Mouse (Mus musculus): ENCODE measurements at regions not wholly inside any gene's neighbourhood (a gene's known extent, or its start where the extent isn't known, plus 50 kb on each side); places are given as distances from the start of the nearest gene placed in this dataset.

DNA sequence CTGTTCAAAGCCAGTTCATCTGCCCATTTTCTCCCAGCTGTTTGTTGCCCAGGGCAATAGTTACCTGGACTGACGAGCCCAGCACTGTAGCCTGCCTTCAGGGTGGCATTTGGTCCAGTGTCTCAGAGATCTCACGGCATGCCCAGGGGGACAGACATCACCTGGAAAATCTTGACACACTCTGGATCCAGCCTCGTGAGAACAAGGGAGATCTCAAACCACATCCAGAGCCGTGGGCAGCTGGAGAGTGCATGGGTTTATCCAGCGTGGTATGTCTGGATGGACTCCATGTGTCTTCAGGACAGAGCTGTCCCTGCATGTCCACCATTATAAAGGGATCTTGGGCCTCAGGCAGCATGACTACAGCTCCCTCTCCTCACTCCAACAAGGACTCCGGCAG is 116.6 kb upstream of the Zdhhc25 start:
- TF ChIP-seq GATA1 (IDR thresholded peaks at IDR 0.05; ENCODE audit: borderline replicate concordance, low read length) (no peak), FLI1 (IDR thresholded peaks at IDR 0.05; ENCODE audit: low read length) (no peak)
